17 mouse cellular contexts compared by ENCODE assay signal in the genomic region with DNA sequence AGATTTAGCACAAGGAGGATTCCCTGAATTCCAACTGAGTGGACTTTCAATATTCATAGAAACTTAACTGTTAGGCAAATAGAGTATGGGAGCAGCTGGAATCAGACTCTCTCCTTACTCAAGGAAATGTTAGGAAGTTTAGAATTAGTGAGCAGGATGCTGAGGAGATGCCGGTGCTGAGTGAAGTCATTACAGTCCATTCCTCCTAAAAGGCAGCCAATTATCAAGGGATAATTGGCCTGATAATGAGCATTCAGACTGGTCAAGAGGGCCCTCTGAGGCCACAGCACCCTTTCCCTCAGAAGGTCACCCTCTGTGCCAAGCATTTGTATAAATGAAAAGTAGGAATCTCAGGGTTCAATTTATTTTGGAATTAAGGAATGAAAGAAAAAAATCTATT.
"Had no signal": no experiment of that assay in that cellular context is flagged by ENCODE, and none has a peak within 500 bp of the region (broad histone marks: within the 10 kb centered on the region; RNA-seq: fewer than 3 reads in every experiment).

No protein-coding gene starts in this region.

- H3K4me1 ChIP-seq: kidney, embryonic 15.5 days; liver, embryonic 13.5 days; midbrain, embryonic 12.5 days; midbrain, embryonic 15.5 days; neural tube, embryonic 12.5 days; neural tube, embryonic 15.5 days; stomach, embryonic 15.5 days had no signal

- ATAC-seq: lung, postnatal 0 days; midbrain, embryonic 15.5 days had no signal

- H3K9ac ChIP-seq: kidney, embryonic 15.5 days; liver, embryonic 13.5 days; lung, embryonic 14.5 days; midbrain, embryonic 12.5 days; midbrain, embryonic 15.5 days; neural tube, embryonic 12.5 days; neural tube, embryonic 15.5 days; stomach, embryonic 15.5 days had no signal

- H3K27ac ChIP-seq: kidney, embryonic 15.5 days; left cerebral cortex, adult 2 months; liver, embryonic 13.5 days; macrophage; midbrain, embryonic 12.5 days; midbrain, embryonic 15.5 days; neural tube, embryonic 12.5 days; neural tube, embryonic 15.5 days; stomach, embryonic 15.5 days had no signal

- DNase-seq: kidney, adult 8-10 months; kidney, postnatal 36 days; layer of hippocampus, postnatal 36 days; liver, embryonic 13.5 days; right cerebral cortex, postnatal 14 days; spleen, adult 18-20 months; thymus, postnatal 25 days had no signal

- H3K27me3 ChIP-seq: kidney, embryonic 15.5 days; liver, embryonic 13.5 days; midbrain, embryonic 15.5 days; stomach, embryonic 15.5 days had no signal

- H3K36me3 ChIP-seq: kidney, embryonic 15.5 days; liver, embryonic 13.5 days; midbrain, embryonic 12.5 days; midbrain, embryonic 15.5 days; neural tube, embryonic 12.5 days; neural tube, embryonic 15.5 days; stomach, embryonic 15.5 days had no signal

- H3K4me3 ChIP-seq: kidney, embryonic 15.5 days; left cerebral cortex, adult 2 months; liver, embryonic 13.5 days; midbrain, embryonic 12.5 days; midbrain, embryonic 15.5 days; neural tube, embryonic 12.5 days; neural tube, embryonic 15.5 days; stomach, embryonic 15.5 days had no signal

- H3K9me3 ChIP-seq: kidney, embryonic 15.5 days; liver, embryonic 13.5 days; midbrain, embryonic 12.5 days; midbrain, embryonic 15.5 days; neural tube, embryonic 12.5 days; neural tube, embryonic 15.5 days; stomach, embryonic 15.5 days had no signal

- H3K4me2 ChIP-seq: kidney, embryonic 15.5 days; liver, embryonic 13.5 days; lung, embryonic 14.5 days; midbrain, embryonic 12.5 days; midbrain, embryonic 15.5 days; neural tube, embryonic 12.5 days; neural tube, embryonic 15.5 days; stomach, embryonic 15.5 days had no signal
